Mouse (Mus musculus) B cell, adult 62 days (primary cell): ENCODE measurements around the gene Gm10392. TPM values are rescaled to one million over a fixed set of nuclear protein-coding genes. Genes with fewer than 3 reads are reported as not detected.

Experiments
- total RNA-seq: library from RNA; stranded (reverse); gene quantifications from 4 replicates; pipeline ENCODE4 v1.2.4, GENCODE M21; 2023

The Gm10392 gene
- total RNA-seq: 0.44 to 0.55 TPM (median 0.54 TPM) in 3 of 4 replicates, not detected in the other

DNA sequence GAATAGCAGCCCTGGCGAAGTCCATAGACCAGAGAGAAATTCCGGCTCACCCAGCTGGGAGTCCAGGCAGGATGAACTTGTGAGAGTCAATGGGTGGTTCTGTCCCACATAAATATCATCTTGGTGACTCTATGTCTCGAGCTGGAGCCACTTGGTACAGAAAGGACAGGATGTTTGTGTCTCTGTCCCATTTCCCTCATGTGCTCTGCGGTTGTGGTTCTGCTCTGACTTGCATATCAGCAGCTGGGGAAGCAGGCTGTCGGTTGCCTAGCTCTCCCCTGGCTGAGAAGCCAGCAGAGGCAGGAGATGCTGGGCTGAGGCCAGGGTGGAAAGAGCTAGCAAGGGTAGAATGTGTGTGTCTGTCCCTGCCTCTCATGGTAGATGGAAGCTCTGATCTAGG lies at the start of gene Gm10392:
TSS of gene Gm10392 (minus strand) at position 156 of the 400 bp plus-strand sequence.

DNA sequence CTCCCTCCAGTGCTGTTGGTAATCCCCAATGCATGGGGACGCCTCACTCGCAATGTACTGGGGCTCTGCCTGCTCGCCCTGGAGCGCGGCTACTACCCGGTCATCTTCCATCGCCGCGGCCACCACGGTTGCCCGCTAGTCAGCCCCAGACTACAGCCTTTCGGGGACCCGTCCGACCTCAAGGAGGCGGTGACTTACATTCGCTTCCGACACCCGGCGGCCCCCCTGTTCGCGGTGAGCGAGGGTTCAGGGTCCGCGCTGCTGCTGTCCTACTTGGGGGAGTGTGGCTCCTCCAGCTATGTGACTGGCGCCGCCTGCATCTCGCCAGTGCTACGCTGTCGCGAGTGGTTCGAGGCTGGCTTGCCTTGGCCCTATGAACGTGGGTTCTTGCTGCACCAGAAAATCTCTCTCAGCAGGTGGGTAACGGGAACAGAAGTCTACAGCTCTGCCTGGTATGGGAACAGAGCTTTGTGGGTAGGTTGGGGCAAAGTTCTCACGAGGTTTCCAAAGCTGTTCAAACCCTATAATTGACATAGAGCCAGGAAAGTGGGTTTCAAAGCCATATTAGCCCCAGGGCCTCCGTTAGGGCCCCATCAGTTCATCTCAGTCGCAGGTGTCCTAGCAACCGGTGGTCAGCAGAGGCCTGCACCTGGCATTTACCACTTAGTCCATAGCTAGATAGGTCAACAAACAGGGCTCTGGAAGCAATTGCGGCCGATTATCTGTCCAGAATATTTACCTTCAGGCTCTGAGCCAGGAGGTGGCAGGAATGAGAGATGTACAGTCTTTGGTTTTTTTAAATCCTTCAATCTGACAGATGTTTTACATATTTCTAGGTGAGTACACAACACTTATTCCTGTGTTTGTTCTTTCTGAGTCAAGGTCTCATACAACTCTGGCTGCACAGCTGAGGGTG lies 3.1 kb downstream of the Gm10392 start, which contains the start of gene Trp53i13:
TSS of gene Trp53i13 (minus strand) at position 344 of the 916 bp plus-strand sequence.

DNA sequence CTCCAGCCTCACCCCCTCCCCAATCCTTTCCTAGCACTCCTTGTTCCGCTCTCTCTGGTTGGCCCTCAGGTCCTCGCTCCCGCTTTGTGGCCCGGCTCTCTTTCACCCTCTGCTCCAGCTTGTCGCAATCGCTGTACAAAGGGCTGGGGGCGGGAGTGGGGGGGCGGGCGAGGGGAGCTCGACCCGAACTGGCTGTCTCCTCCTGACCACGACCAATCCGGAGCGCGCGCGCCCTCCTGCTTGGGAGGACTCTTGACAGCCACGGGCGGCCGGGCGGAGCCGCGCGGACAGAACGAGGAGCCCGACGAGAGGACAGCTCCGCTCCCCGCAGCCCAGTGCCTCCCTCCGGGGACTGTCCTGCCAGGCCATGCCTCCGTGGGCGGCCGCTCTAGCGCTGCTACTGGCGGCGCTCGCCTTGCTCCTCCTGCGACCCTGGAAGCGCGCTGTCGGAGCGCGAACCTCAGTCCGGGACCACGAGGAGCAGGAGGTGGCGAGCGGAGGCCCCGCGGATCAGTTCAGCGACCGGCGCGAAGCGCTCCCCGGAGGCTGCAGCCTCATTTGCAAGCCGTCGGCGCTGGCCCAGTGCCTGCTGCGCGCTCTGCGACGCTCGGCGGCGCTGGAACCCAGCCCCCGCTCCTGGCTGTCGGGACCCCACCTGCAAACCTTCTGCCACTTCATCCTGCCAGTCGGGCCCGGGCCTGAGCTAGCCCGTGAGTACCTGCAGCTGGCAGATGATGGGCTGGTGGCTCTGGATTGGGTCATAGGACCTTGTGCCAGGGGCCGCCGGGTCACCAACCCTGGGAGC lies 4.0 kb downstream of the Gm10392 start, which contains the start of gene Abhd15:
TSS of gene Abhd15 (plus strand) at position 290 of the 805 bp plus-strand sequence.

DNA sequence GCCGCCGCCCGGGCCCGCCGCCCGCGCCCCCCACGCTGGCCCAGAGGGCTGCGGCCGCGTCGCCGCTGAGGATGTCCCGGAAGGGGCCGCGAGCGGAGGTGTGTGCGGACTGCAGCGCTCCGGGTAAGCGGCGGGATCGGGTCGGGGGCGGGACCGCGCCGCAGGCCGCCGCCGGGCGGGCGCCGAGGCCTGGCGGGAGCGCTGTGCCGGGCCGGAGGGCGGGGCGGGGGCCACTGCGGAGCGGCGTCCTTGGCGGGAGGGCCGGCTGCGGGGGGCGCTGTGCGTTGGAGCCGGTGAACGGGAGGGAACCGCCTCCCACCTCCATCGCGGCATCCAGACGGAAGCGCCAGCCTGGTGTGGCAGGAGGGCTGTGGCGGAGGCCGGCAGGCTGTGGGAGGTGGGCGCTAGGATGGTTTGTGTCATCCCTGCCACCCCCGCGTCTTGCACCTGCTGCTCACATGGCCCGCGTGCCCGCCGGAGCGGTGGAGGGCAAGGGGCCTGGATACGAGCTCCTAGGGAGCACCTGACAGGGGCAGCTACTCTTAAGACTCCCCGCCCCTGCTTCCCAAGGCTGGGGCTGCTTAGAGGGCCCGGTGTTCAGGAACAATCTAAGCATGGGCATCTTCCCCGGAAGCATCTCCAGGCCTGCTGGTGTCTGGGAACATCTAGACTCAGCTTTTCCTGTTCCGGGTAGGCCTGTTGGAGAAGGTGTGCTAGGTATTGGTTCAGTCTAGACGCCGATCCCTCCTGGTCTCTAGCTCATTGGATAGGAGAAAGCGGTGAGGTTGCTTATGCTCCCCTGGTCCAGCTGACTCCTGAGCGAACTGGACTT lies 25.3 kb downstream of the Gm10392 start, which contains the start of gene Git1:
TSS of gene Git1 (plus strand) at position 51 of the 832 bp plus-strand sequence.

DNA sequence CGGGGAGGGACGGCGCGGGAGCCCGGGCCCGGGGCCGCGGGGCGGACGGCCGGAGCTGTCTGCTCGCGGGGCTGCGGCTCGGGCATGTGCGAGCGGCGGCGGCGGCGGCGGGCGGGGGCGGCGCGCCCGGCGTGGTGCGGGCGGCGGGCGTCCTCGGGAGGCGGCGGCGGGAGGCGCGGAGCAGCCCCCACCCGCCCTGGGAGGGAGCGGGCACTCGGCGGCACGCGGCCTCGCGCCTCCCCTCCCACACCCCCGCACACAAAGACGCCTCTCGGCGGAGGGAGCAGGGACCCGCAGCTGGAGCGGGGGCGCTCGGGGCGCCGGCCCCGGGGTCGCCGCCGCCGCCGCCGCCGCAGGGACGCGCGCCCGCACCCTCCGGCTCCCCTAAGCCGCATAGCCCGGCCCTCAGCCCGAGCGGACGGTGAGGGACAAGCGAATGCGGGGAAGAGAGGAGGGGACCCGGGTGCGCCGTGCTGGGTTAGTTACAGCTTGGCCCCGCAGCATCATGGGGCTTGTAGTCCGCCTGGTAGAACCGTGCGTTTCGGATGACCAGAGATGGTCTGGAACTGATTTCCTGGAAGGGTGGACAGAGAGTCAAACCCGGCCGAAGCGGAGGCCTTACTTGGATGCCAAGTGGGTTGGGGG lies 29.3 kb downstream of the Gm10392 start, which contains the start of gene Ankrd13b:
TSS of gene Ankrd13b (minus strand) at position 88 of the 645 bp plus-strand sequence.

Other genes with a start within 250 kb of the Gm10392 start
- gene Coro6, start 56.8 kb downstream of the Gm10392 start, total RNA-seq: 0.39 to 0.66 TPM (median 0.50 TPM) in 4 replicates
- 0.91 to 2.4 TPM (median 1.3 TPM) in 4 replicates for gene Ankrd13b, start 29.5 kb downstream of the Gm10392 start, total RNA-seq
- 42.1 to 47.7 TPM (median 45.0 TPM) in 4 replicates for gene Git1, start 25.6 kb downstream of the Gm10392 start, total RNA-seq
- gene Abhd15, start 4.1 kb downstream of the Gm10392 start, total RNA-seq: 0.27 to 1.1 TPM (median 0.56 TPM) in 4 replicates
- gene Trp53i13, start 3.2 kb downstream of the Gm10392 start, total RNA-seq: 5.0 to 12.0 TPM (median 8.4 TPM) in 4 replicates
- gene Taok1, start 88.6 kb upstream of the Gm10392 start, total RNA-seq: 47.0 to 47.6 TPM (median 47.4 TPM) in 4 replicates
- 103 to 110 TPM (median 108 TPM) in 4 replicates for gene Nufip2, start 167.0 kb upstream of the Gm10392 start, total RNA-seq
- gene Cryba1, start 206.1 kb upstream of the Gm10392 start, total RNA-seq: not detected in 4 replicates
- gene Myo18a, start 244.0 kb upstream of the Gm10392 start, total RNA-seq: 112 to 134 TPM (median 121 TPM) in 4 replicates